Mouse (Mus musculus): Measurements from ENCODE around the gene Hmgcl.

DNA sequence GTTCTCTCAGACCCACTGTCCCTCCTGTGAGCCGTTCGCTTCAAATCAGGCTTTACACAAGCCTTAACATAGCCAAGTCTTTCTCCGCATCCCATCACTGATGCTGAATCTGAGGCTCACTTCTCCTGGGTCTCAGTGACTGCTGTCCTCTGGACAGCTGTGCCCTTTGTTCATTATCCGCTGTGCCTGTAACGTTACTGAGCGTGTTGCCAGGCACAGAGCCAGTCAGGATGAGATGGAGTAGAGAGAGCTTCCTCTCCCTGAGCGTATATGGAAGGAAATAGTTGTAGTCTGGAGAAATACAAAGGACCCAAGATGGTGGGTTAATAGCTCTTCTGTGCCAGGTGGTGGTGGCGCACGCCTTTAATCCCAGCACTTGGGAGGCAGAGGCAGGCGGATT, 3.2 kb downstream of the Hmgcl start:
- TF ChIP-seq CTCF (IDR thresholded peaks at IDR 0.05; ENCODE audit: borderline replicate concordance, control insufficient read depth, extremely low read depth, insufficient read depth, low read length, poor library complexity) (no peak), POLR2A (IDR thresholded peaks at IDR 0.05; ENCODE audit: control insufficient read depth, extremely low read depth, insufficient read depth, low read length, poor library complexity) (no peak)
